Mouse (Mus musculus) liver, postnatal 0 days (tissue): ENCODE measurements around the gene Lmln. TPM values are rescaled to one million over a fixed set of nuclear protein-coding genes. Genes with fewer than 3 reads are reported as not detected.
"Not testable (repeated sequence)": the region's sequence is repeated elsewhere in the genome, so short reads cannot be mapped to it uniquely, and the experiment has no call there.

Experiments used
- ATAC-seq: fragments of 200-750 bp; cut with Nextera tagmentation; 2 replicates; pipeline ENCODE4 v1.8.0; 2017; ENCODE audit warnings: mild to moderate bottlenecking, moderate library complexity
- DNase-seq: peaks from one replicate; pipeline ENCODE4 v3.0.0-alpha.2; 2016
- H3K27ac ChIP-seq: fragments of 300-500 bp; sonication (generic); 2 replicates; pipeline ENCODE4 v1.5.1; 2014; ENCODE audit warnings: antibody characterized with exemption, moderate library complexity, mild to moderate bottlenecking, low read depth
- H3K27me3 ChIP-seq: fragments of 300-500 bp; sonication (generic); 2 replicates; pipeline ENCODE4 v1.6.1; 2014; ENCODE audit warnings: low read length, control low read depth, mixed read lengths; ENCODE audit not compliant: insufficient read depth
- H3K36me3 ChIP-seq: fragments of 300-500 bp; sonication (generic); replicated peaks from 2 replicates; pipeline ENCODE4 v1.6.1; 2014; ENCODE audit warnings: mild to moderate bottlenecking, control low read depth, low read length, moderate library complexity, mixed read lengths; ENCODE audit not compliant: insufficient read depth
- H3K4me1 ChIP-seq: fragments of 300-500 bp; sonication (generic); 2 replicates; pipeline ENCODE4 v1.6.1; 2014; ENCODE audit warnings: antibody characterized with exemption, mild to moderate bottlenecking, control low read depth; ENCODE audit not compliant: insufficient read depth
- H3K4me2 ChIP-seq: fragments of 300-500 bp; sonication (generic); 2 replicates; pipeline ENCODE4 v1.6.1; 2014; ENCODE audit warnings: low read depth, mild to moderate bottlenecking, low read length, moderate library complexity, mixed read lengths
- H3K4me3 ChIP-seq: fragments of 300-500 bp; sonication (generic); 2 replicates; pipeline ENCODE4 v1.5.1; 2014; ENCODE audit warnings: low read depth, low read length
- H3K9ac ChIP-seq: fragments of 300-500 bp; sonication (generic); replicated peaks from 2 replicates; pipeline ENCODE4 v1.6.1; 2014; ENCODE audit warnings: mild to moderate bottlenecking, moderate library complexity
- H3K9me3 ChIP-seq: fragments of 300-500 bp; sonication (generic); 2 replicates; pipeline ENCODE4 v1.6.1; 2016; ENCODE audit warnings: mild to moderate bottlenecking, control low read depth, low read length, mixed read lengths
- CTCF ChIP-seq: sonication (generic); IDR thresholded peaks from 2 replicates; pipeline ENCODE4 v1.5.1; 2016; ENCODE audit warnings: antibody characterized with exemption, low read depth
- EP300 ChIP-seq: IDR thresholded peaks from 2 replicates; pipeline ENCODE4 v1.6.1; 2016; ENCODE audit warnings: antibody characterized with exemption, low read depth, mild to moderate bottlenecking
- WGBS: fragments of 180-500 bp; shearing (Covaris S2); extraction: QIAGEN DNeasy Blood & Tissue Kit; methylation state at CpG from one replicate; pipeline ENCODE4 v1.1.7; 2014; ENCODE audit not compliant: insufficient replicate concordance; 5-methylcytosine and 5-hydroxymethylcytosine counted together
- polyA plus RNA-seq: library from polyadenylated mRNA; unstranded; fragments of >200 nt; fragmentation: Nextera tagmentation; extraction: Ambion mirVana; gene quantifications from 2 replicates; pipeline ENCODE4 v1.2.1, GENCODE M21; 2015

The Lmln gene
- polyA plus RNA-seq, 1 experiment from 2014 or later, result 1.2 TPM

DNA sequence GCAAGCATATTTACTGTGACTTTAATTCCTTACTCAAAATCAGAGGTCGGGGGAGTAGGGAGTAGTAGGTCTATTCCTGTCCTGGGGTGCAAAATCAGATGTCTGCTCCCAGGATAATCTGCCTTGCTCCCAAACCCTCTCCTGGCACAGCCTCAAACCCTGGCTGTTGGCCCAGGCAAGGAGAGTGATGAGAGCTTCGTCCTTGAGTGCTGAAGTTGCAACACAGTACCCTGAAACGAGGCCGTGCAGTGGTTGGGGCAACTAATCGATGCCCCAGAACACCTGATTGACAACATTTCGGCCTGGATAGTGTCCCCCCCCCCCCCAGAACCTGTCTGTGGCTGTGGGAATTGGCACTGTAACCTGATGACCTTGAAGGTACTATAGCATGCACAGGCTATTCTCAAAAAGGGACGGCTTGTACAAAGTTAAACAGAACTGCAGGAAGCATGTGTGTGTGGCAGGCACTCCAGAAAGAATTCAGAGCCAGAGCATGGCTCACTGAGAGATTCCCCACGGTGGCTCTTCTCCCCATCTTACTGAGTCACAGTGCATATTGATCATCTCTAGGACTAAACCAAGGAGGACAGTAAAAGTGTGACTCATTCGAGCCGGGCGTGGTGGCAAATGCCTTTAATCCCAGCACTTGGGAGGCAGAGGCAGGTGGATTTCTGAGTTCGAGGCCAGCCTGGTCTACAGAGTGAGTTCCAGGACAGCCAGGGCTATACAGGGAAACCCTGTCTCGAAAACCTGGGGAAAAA, 101.2 kb downstream of the Lmln start:
- DNase-seq, result peak; percentile 60
- Histone ChIP-seq H3K27me3 (no peaks in the 10 kb centered on the region), H3K4me2 (no peak overlapping the region), H3K27ac (peak overlapping the region; percentile 44; the same call in 1 of the 2 replicates), H3K36me3 (no peaks in the 10 kb centered on the region), H3K9me3 (peaks cover 12% of the 10 kb centered on the region), H3K4me3 (no peak overlapping the region), H3K4me1 (peaks cover 3% of the 10 kb centered on the region; the same call in 1 of the 2 replicates), H3K9ac (no peak overlapping the region)
- ATAC-seq, result peak; percentile 84
- peak; percentile 33; the same call in 1 of the 2 replicates for TF ChIP-seq EP300
- no peak for TF ChIP-seq CTCF
- WGBS, result 57% methylated on average over 13 of the region's 13 CpGs

DNA sequence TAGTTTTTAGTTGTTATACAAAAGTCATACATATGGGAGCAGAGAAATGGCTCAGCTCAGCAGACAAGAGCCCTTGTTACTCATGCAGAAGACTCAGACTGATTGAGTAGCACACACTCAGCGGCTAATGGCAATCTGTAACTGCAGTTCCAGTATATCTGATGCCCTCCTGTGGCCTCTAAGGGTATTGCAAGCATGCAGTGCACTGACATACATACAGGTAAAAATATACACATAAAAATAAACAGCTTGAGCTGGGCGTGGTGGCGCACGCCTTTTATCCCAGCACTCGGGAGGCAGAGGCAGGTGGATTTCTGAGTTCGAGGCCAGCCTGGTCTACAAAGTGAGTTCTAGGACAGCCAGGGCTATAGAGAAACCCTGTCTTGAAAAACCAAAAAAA, 104.0 kb downstream of the Lmln start:
- not testable (repeated sequence) for ATAC-seq, H3K27ac ChIP-seq, H3K4me1 ChIP-seq, H3K9ac ChIP-seq, H3K36me3 ChIP-seq, H3K27me3 ChIP-seq, H3K4me2 ChIP-seq, H3K4me3 ChIP-seq, H3K9me3 ChIP-seq
- WGBS, result 60% methylated on average over 6 of the region's 6 CpGs
- peak; percentile 76 for TF ChIP-seq CTCF
- DNase-seq, result peak; percentile 66

DNA sequence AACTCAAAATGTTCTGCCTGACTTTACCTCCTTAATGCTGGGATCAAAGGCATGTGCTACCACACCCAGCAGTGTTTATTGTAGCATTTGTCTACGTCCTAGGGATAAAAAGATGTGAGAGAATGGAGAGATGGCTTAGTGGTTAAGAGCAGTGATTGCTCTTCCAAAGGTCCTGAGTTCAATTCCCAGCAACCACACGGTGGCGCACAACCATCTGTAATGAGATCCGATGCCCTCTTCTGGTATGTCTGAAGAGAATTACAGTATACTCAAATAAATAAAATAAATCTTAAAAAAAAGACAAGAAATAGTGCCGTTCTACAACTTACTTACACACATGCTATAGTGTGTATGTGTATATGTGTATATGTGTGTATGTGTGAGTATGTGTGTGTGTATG, 105.2 kb downstream of the Lmln start:
- no peak overlapping the region for H3K27ac ChIP-seq
- TF ChIP-seq CTCF (peak; percentile 61), EP300 (no peak)
- H3K4me2 ChIP-seq, result no peak overlapping the region
- peaks cover 3% of the 10 kb centered on the region; the same call in 1 of the 2 replicates for H3K4me1 ChIP-seq
- H3K36me3 ChIP-seq, result no peaks in the 10 kb centered on the region
- no peak overlapping the region for H3K9ac ChIP-seq
- ATAC-seq (no peak), DNase-seq (no peak)
- WGBS, result 43% methylated on average over 5 of the region's 5 CpGs
- H3K4me3 ChIP-seq, result no peak overlapping the region
- H3K9me3 ChIP-seq, result no peaks in the 10 kb centered on the region
- H3K27me3 ChIP-seq, result no peaks in the 10 kb centered on the region

DNA sequence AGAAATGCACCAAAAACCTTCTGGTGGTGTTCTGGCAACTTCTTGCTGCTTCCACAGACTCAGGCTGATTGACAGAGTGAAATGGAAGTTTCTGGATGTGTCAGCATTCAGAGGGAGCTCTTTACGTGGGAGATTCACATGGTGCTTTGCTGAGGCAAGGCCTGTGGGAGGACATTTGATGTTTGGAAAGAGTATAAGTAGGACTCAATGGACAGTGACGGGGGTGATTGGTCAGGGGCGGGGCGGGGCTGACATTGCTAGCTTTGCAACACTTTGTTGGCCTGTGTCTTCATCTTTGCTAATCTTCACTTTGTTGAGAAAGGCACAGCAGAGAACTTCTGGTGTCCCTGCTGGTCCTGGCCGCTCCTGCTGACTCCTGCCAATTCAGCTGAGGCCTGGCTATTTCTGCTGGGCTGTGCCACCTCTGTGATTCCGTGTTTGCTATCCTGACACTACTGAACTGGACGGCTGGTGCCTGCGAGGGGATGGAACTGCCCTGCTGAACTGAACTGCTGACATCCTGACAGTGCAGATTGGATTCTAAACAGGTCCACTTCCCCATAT, 107.2 kb downstream of the Lmln start:
- peak; percentile 68 for DNase-seq
- Histone ChIP-seq H3K9ac (peak overlapping the region; percentile 44), H3K27me3 (no peaks in the 10 kb centered on the region), H3K9me3 (no peaks in the 10 kb centered on the region), H3K36me3 (no peaks in the 10 kb centered on the region), H3K4me3 (peak overlapping the region; percentile 21), H3K4me1 (peaks cover 3% of the 10 kb centered on the region; the same call in 1 of the 2 replicates), H3K27ac (peak overlapping the region; percentile 83), H3K4me2 (peak overlapping the region; percentile 55; the same call in 1 of the 2 replicates)
- WGBS, result 53% methylated on average over 8 of the region's 8 CpGs
- TF ChIP-seq CTCF (no peak), EP300 (no peak)
- ATAC-seq, result peak; percentile 83

DNA sequence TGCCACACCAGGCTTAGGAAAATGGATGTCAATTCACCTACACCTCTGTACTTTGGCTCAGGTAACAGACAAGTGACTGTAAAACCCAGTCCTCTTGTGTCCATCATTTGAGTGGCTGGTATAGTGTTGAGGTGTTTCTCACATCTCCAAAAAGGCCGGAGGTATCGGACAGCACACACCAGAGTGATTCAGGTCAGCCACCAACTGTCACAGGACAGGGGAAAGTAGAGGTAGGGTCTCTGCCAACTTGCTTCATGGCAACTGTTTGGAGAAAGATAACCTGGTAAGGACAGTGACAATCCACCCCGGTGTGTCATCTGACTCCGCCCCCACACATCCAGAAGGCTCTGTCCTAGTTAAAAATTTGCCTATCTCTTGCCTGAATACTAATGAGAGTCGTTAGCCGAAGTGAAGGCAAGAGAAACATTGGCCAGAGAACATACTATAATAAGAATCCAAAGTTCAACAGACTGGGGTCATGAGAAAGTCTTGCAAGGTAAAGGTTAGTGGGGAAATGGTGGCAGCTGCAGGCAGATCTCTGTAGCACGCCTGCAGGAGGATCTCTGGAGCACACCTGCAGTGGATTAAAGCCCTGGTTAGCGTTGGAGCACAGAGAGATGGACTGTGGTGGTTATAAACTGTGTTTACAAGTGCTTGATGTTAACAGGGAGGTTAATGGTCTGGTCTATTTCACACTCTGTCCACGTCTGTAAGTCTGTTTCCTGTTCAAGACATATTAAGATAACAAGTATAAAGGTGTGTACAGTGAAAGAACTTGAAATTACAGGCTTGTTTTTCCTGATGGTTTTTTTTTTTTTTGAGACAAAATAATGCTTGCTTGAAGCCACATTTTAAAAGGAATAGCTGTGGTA, 108.6 kb downstream of the Lmln start:
- Histone ChIP-seq H3K4me1 (peaks cover 3% of the 10 kb centered on the region; the same call in 1 of the 2 replicates), H3K9ac (no peak overlapping the region), H3K9me3 (no peaks in the 10 kb centered on the region), H3K4me3 (peak overlapping the region; percentile 9; the same call in 1 of the 2 replicates), H3K4me2 (peak overlapping the region; percentile 55), H3K27me3 (no peaks in the 10 kb centered on the region), H3K27ac (peak overlapping the region; percentile 83; the same call in 1 of the 2 replicates), H3K36me3 (no peaks in the 10 kb centered on the region)
- WGBS, result 57% methylated on average over 9 of the region's 9 CpGs
- ATAC-seq (peak; percentile 46), DNase-seq (peak; percentile 30)
- TF ChIP-seq CTCF, result no peak
- TF ChIP-seq EP300, result no peak

DNA sequence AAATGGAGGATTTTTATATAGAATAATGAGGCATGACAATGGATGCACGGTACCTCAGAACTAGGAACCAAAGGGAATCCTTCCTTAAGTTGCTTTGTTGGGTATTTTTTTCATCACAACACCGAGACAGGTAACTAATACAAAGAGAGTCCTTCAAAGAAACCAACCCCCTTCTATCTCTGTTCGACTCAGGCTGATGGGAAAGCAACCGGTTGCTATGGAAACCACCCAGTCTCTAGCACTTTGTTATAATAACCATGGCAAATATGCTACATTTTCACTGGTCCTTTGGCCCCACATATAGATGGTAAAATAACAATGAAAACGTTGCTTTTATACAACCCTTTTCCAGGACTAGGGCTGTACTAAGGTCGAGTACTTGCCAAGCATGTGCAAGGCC, 109.5 kb downstream of the Lmln start:
- H3K36me3 ChIP-seq, result no peaks in the 10 kb centered on the region
- peaks cover 3% of the 10 kb centered on the region; the same call in 1 of the 2 replicates for H3K4me1 ChIP-seq
- no peak for DNase-seq
- no peaks in the 10 kb centered on the region for H3K9me3 ChIP-seq
- H3K4me2 ChIP-seq, result no peak overlapping the region
- no peak overlapping the region for H3K9ac ChIP-seq
- TF ChIP-seq EP300, result no peak
- TF ChIP-seq CTCF, result no peak
- H3K27me3 ChIP-seq, result no peaks in the 10 kb centered on the region
- ATAC-seq, result no peak
- no peak overlapping the region for H3K4me3 ChIP-seq
- H3K27ac ChIP-seq, result no peak overlapping the region
- 75% methylated on average over 6 of the region's 6 CpGs for WGBS
